Mouse (Mus musculus) heart, embryonic 10.5 days (tissue): ENCODE results near the gene Slc28a3. TPM values are rescaled to one million over a fixed set of nuclear protein-coding genes. Genes with fewer than 3 reads are reported as not detected.

Source experiments
- DNase-seq: peaks from one replicate; pipeline ENCODE4 v3.0.0-alpha.2; 2017; ENCODE audit warnings: low spot score
- H3K27ac ChIP-seq: fragments of 300-500 bp; sonication (generic); 2 replicates; pipeline ENCODE4 v1.5.1; 2016; ENCODE audit warnings: mild to moderate bottlenecking
- H3K27me3 ChIP-seq: fragments of 300-500 bp; sonication (generic); 2 replicates; pipeline ENCODE4 v1.6.1; 2016; ENCODE audit warnings: mild to moderate bottlenecking; ENCODE audit not compliant: poor library complexity, insufficient read depth, severe bottlenecking
- H3K36me3 ChIP-seq: fragments of 300-500 bp; sonication (generic); 2 replicates; pipeline ENCODE4 v1.6.1; 2016; ENCODE audit warnings: mild to moderate bottlenecking, moderate library complexity
- H3K4me1 ChIP-seq: fragments of 300-500 bp; sonication (generic); 2 replicates; pipeline ENCODE4 v1.6.1; 2016; ENCODE audit warnings: mild to moderate bottlenecking
- H3K4me3 ChIP-seq: fragments of 300-500 bp; sonication (generic); 2 replicates; pipeline ENCODE4 v1.5.1; 2016; ENCODE audit warnings: mild to moderate bottlenecking, moderate library complexity
- H3K9me3 ChIP-seq: fragments of 300-500 bp; sonication (generic); 2 replicates; pipeline ENCODE4 v1.6.1; 2016; ENCODE audit warnings: mild to moderate bottlenecking, moderate library complexity
- WGBS: fragments of 180-500 bp; shearing (Covaris S2); methylation state at CpG from one replicate; pipeline ENCODE4 v1.1.7; 2016; 5-methylcytosine and 5-hydroxymethylcytosine counted together
- polyA plus RNA-seq: library from polyadenylated mRNA; unstranded; fragments of >200 nt; fragmentation: Nextera tagmentation; extraction: Ambion mirVana; gene quantifications from 2 replicates; pipeline ENCODE4 v1.2.1, GENCODE M21; 2016

Gene Slc28a3
- polyA plus RNA-seq, 1 experiment from 2014 or later = 0.05 TPM

- no peak overlapping the region for H3K27ac ChIP-seq
- H3K4me1 ChIP-seq = peaks cover 7% of the 10 kb centered on the region; the same call in 1 of the 2 replicates
- DNase-seq = no peak
- H3K27me3 ChIP-seq = no peaks in the 10 kb centered on the region
- H3K36me3 ChIP-seq = no peaks in the 10 kb centered on the region
- 77% methylated on average over 9 of the region's 9 CpGs for WGBS
- H3K4me3 ChIP-seq = no peak overlapping the region
- no peaks in the 10 kb centered on the region for H3K9me3 ChIP-seq
These were observed 99.4 kb downstream of the Slc28a3 start for GRCm38 (mm10) chr13:58511248-58511647.

- Histone ChIP-seq H3K4me3 (no peak overlapping the region), H3K4me1 (peaks cover 10% of the 10 kb centered on the region; the same call in 1 of the 2 replicates), H3K27me3 (peaks cover 6% of the 10 kb centered on the region; the same call in 1 of the 2 replicates), H3K27ac (no peak overlapping the region), H3K36me3 (no peaks in the 10 kb centered on the region), H3K9me3 (no peaks in the 10 kb centered on the region)
- WGBS = 34% methylated on average over 3 of the region's 3 CpGs
- no peak for DNase-seq
These were observed 101.4 kb downstream of the Slc28a3 start for GRCm38 (mm10) chr13:58509241-58509640.

- no peak for DNase-seq
- Histone ChIP-seq H3K4me3 (no peak overlapping the region), H3K36me3 (no peaks in the 10 kb centered on the region), H3K27me3 (peaks cover 28% of the 10 kb centered on the region; the same call in 1 of the 2 replicates), H3K27ac (no peak overlapping the region), H3K4me1 (peaks cover 7% of the 10 kb centered on the region; the same call in 1 of the 2 replicates), H3K9me3 (no peaks in the 10 kb centered on the region)
- WGBS = 90% methylated on average over 2 of the region's 2 CpGs
These were observed 107.1 kb downstream of the Slc28a3 start for GRCm38 (mm10) chr13:58503610-58504009.

- DNase-seq = no peak
- H3K4me3 ChIP-seq = no peak overlapping the region; the same call in 1 of the 2 replicates
These were observed 112.9 kb downstream of the Slc28a3 start for GRCm38 (mm10) chr13:58497809-58498208.

More at GRCm38 (mm10) chr13:58497809-58498208, 112.9 kb downstream of the Slc28a3 start:
- WGBS = 57% methylated on average over 12 of the region's 12 CpGs
- H3K27ac ChIP-seq = 0 out of 2 replicates have a peak overlapping the region, but pooled peaks have one; percentile 22
- H3K27me3 ChIP-seq = peaks cover 22% of the 10 kb centered on the region; the same call in 1 of the 2 replicates
- no peaks in the 10 kb centered on the region for H3K36me3 ChIP-seq
- no peaks in the 10 kb centered on the region for H3K9me3 ChIP-seq
- H3K4me1 ChIP-seq = peaks cover 42% of the 10 kb centered on the region

Other genes starting within 250 kb of the Slc28a3 start
- 34.7 and 35.3 TPM in 2 replicates for gene 2210016F16Rik, start 225.7 kb downstream of the Slc28a3 start, polyA plus RNA-seq
- gene Rmi1, start 208.6 kb downstream of the Slc28a3 start, polyA plus RNA-seq = 21.8 and 26.0 TPM in 2 replicates
- 1,257 and 1,505 TPM in 2 replicates for gene Hnrnpk, start 207.5 kb downstream of the Slc28a3 start, polyA plus RNA-seq
- gene Ntrk2, start 195.7 kb upstream of the Slc28a3 start, polyA plus RNA-seq = 1.4 and 5.6 TPM in 2 replicates